Mouse (Mus musculus) layer of hippocampus, adult 8-10 months (tissue): Measurements from ENCODE around the gene Llgl2. TPM values are rescaled to one million over a fixed set of nuclear protein-coding genes. Genes with fewer than 3 reads are reported as not detected.

Source experiments
- DNase-seq, 2 experiments: peaks; one replicate each; pipeline ENCODE4 v3.0.0; 2022; ENCODE audit warnings: low spot score in 2 of 2
- total RNA-seq, 4 experiments: library from RNA; stranded (reverse); gene quantifications; 2 replicates each; pipeline ENCODE4 v1.2.4; 2022

Gene Llgl2
- total RNA-seq, 4 experiments from 2014 or later = 1.6 to 4.2 (median 2.4) TPM

DNA sequence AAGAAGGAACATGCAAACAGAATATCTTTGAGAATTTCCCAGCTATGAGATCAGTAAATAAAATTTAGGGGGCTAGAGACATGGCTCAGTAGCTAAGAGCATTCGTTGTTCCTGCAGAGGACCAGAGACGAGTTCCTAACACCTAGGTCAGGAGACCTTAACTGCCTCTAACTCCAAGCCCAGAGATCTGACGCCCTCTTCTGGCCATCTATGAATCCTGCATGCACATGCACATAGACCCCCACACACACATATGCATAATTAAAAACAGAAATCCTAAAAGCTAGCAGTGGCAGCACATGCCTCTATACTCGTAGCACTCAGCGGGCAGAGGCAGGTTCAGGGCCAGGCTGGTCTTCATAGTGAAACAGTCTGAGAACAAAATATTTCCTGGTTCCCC, 52.6 kb downstream of the Llgl2 start:
- no peak for DNase-seq

DNA sequence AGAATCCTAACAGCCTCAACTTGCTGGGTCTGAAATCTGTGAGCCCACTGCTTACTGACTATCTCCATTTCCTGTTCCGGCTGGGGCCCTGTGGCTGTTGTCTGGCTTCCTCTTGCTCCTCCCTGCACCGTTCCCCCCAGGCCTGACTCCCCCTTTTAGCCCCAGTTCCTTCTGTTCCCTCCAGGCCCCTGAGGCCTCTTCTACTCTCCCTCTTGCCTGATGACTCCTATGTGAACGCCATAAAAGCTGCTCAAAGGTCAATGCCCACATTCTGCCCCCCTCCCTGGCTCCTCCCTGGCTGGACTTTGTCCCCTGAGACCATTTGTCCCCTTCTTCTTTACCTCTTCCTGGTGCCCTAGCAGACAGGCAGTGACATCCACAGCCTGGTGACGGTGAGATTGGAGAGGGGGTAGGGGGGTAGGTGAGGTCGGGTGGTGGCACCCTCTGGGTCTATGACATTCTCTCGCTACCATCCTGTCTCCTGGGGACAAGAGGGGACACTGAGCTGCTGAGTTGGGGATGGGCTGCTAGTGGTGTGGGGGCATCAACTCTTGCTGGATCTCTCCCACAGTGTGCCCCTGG, 53.4 kb downstream of the Llgl2 start:
- no peak for DNase-seq

DNA sequence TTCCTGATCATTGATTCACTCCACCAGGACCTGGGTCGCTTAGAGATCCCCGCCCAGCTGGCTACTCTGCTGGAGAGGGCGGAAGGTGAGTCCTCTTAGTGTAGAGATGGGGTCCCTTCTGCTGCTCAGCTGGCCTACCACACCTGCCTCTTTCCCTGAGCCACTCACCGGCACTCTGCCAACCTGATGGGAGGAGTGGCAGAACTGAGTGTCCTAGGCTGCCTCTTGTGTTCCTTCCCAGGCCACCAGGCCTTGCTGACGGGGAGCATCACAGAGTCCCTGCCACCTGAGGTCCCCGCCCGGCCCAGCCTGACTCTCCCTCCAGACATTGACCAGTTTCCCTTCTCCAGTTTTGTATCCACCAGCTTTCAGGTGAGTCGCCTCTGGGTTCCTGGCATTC, 54.2 kb downstream of the Llgl2 start:
- DNase-seq = no peak

DNA sequence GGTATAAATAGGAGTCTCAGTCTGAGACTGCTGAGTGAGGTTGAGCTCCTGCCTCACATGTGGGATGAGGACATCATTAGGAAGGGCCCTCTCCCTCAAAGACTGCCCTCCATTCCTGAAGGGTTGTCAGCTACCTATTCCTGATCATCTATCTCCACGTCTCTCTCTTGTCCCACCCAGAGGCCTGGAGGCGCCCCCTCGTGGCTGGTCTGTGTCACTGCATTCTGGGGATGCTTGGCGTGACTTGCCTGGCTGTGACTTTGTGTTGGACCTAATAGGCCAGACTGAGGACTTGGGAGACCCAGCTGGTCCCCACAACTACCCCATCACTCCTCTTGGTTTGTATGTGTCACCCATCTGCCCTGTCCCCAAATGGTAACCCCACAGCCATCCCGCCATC, 57.2 kb downstream of the Llgl2 start:
- DNase-seq = no peak

GRCm38 (mm10) chr11:115883251-115883650, 59.4 kb downstream of the Llgl2 start:
- no peak for DNase-seq

GRCm38 (mm10) chr11:115884361-115884760, 60.5 kb downstream of the Llgl2 start:
- no peak for DNase-seq

GRCm38 (mm10) chr11:115885281-115885680, 61.4 kb downstream of the Llgl2 start:
- no peak for DNase-seq

DNA sequence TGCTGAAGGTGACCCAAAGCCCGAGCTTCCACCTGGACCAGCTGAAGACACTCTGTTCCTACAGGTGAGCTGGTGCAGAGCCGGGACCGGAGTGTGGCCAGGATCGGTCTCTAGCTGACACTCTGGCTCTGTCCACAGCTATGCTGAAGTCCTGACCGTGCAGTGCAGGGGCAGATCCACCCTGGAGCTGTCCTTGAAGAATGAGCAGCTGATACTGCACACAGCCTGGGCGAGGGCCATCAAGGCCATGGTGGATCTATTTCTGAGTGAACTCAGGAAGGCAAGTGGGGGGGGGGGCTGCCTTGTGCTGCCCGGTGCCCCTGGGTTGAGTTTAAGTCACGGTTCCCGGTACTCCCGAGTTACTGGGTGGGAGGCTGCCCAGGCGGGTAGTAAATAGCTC, 62.6 kb downstream of the Llgl2 start:
- no peak for DNase-seq

DNA sequence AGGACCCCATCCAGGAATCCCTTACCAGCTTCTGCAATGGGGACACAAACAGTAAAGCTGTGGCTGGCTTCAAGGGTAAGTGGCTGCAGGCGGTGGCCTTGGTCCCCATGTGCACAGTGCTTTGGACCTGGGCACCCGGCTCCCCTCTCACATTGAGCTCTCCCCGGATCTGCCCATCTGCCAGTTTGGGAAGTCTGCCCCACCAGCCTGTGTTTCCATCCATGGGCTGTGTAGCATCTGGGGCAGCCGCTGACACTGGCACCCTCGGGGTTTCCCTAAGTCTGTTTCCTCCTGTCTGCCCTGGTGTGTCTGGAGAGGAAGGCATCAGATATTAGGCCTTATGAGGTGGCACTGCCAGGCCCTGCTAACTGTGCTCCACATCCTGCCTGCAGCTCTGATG, 64.2 kb downstream of the Llgl2 start:
- DNase-seq = no peak

GRCm38 (mm10) chr11:115889159-115889558, 65.3 kb downstream of the Llgl2 start:
- no peak for DNase-seq

DNA sequence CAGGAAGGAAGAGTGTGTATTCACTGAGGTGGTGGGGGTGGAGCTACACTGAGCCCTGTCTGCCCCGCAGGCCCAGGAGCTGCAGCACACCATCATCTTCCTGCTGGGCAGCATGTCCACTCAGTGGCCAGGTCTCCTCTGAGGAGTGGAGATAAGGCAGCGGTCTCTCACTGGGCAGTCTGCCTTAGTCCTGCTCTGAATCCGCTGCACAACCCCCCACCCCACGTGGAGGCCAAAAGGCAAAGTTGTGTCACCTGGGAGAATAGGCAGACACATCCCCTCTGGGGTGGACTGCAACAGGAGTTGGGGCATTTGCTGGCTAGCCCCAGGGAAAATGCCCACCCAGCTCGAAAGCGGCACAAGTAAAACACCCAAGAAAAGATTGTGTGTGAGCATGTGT, 68.4 kb downstream of the Llgl2 start:
- no peak for DNase-seq

- DNase-seq = no peak
These were observed 69.2 kb downstream of the Llgl2 start for GRCm38 (mm10) chr11:115893071-115893470.

DNA sequence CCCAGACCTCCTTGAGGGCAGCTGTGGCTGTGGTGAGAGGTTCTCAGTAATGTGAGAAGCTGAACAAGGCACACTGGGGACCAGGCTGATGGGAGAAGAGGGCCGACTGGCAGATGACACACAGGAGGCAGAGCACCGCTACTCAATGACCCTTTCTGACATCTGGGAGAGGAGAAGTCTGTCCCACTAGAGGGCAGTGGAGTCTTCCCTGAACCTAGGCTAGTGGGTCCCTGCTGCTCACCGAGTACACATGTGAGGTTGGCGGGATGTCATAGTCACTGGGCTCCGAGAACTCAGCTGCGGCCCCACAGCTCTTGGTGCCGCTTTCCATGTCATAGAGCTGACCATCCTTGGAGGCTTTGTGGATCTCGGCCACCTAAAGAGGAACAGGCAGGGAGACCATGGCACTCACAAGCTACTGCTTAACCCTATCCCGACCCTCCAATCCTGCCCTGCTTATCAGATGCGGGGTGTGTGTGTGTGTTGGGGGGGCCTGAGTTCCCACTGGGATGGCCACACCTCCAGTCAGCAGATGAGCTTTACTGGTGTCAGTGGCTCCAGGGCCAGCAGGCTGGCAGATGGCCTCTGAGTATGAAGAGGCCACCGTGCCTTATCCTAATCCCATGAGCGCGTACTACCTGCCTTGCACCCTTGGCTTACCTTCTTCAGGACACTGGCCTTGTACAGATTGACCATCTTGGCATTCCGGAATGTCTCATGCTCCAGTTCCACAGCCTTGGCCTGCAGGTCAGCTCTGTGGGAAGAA, 71.1 kb downstream of the Llgl2 start:
- DNase-seq = no peak

- DNase-seq = no peak
These were observed 74.6 kb downstream of the Llgl2 start for GRCm38 (mm10) chr11:115898446-115898845.

DNA sequence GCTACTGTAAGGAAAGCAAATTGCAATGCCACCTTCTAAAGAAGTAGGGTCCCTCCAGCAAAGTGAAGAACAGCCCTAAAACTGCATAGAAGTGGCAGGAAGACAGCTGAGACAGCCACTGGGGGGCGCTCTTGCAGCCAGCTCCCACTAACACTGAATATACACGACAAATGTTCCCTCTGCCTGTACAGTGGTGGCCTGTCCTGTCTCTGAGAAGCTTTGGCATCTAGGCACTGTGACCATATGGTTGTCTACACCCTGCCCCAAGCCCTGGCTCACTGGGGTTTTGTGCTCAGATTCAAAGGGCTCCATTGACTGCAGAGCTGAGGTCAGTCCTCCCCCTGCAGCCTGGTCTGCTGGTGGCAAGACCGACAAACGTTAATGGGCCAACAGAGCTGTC, 75.0 kb downstream of the Llgl2 start:
- DNase-seq = peak; percentile 73 to 83

DNA sequence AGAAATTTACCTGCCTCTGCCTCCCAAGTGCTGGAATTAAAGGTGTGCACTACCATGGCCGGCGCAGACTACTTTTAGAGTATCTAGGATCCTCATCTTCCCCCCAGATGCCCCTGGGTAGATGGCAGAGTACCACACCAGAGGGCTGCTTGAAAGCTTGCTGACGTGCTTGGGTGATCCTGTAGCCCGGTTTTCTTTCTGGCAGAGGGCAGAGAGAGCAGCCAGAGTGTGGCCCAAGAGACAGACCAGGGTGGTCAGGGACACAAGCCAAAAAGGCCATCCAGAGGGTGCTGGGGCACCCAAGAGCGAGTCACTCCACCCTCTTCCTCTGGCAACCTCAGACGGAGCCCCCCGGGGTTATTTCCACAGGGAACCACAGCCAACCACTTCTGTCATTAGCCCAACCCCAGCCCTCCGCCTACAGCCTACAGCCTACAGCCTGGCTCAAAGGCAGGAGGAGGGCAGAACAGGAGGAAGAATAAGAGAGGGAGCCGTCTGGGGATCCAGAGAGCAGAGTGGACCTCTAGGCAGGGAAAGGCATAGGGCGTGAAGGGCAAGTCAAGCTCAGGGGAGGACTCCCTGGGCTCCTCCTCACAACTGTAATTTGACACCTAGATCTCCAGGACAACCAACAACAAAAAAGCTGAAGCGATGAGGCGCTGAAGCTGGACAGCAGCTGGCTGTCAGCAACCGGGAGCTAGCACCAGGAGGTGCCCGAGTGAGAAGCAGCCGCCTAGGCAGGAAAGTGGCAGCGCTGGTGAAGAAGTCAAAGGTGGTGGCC, 75.8 kb downstream of the Llgl2 start, which contains the start of gene Smim5:
Gene Smim5 (plus strand): TSS at position 481 of the 781 bp plus-strand sequence.
- DNase-seq = no peak

DNA sequence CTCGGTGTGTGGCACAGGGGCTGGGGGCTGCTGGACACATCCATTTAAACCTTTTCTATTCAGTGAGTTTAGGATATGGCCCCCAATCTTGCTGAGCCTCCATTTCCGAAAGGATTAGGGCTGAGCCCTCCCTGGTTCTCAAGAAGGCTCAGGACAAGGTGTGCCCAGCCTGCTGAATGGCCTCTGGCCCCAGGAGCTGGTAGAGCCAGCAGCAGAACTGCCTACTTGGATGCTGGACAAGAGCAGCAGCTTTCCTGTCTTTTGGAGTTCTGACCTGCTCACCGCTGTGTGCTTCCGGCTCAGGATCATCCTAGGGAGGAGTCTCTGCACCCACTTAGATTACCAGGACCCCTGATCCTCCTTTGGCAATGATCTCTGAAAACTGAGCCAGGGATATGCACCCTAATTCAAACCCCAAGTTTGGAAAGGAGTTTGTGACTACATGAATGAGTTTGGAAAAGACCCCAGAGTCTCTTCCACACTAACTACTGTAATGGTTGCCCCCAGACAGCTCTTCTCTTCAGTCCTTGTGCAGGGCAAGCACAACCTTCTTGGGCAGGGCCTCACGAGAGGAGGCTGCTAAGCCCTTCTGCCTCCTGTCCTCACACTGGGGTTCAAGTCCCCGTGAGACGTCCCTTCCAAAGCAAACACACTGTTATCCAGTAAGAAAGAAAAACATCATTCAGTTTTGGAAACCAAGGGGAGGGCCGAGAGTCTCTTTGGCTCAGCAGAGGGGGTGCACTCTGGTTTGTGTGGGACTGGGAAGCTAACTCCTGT, 76.9 kb downstream of the Llgl2 start:
- DNase-seq = no peak

DNA sequence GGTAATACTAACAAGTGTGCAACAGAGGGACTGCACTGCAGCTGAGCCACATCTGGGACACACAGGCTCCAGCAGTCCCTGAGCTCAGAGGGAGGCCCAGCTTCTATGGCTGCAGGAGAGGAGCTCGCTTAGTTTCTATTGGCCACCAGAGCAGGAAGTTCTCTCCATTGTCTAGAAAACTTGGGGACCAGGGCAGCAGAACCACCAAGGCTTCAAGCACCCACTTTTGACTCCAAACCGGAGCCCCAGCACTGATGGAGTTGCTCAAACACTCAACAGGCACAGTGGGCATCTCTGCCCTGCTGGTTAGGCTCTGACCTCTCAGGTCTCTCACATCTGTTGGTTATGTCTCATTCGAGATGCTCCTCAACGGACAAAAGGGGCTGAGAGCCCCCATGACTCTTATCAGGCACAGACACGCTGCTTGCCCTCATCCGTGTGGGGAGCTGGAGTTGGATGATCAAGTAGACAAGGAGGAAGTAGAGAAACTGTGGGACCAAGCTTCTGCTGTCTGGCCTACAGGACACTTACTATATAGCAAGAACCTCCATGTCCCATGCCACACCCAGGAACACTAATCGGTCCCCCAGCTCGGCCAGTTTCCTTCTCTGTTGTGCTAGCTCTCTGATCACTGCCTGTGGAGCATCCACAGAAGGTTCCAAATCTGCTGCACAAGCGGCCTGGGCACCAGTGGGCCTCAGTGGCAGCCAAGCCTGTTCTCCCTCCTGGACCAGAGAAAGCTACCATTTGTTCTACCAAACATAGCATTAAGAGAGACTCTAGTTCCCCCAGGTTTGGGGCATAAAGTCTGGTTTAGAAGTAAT, 77.7 kb downstream of the Llgl2 start:
- DNase-seq = no peak

GRCm38 (mm10) chr11:115902177-115902576, 78.3 kb downstream of the Llgl2 start:
- DNase-seq = no peak

DNA sequence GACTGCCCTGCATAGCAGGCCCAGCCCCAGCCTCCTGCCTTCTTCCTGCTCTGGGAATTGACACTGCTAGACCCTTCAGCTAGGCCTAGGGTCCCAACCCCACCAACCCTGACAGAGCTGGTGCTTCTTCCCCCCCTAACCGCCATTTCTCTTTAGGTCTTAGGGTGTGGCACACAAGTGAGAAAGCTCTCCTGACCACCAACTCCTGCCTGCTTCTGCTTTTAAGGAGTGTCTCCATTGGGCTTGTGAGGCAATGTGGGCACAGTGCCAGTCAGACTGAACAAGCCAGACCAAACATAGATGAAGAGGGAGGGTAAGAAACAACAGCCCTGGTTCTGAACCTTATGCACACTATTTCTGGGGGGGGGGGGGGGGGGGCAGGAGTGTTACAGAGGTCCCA, 79.0 kb downstream of the Llgl2 start:
- DNase-seq = no peak
